Mouse (Mus musculus): ENCODE measurements at regions not wholly inside any gene's neighbourhood (a gene's known extent, or its start where the extent isn't known, plus 50 kb on each side); places are given as distances from the start of the nearest gene placed in this dataset.
"Not testable (repeated sequence)": the region's sequence is repeated elsewhere in the genome, so short reads cannot be mapped to it uniquely, and the experiment has no call there.

- not testable (repeated sequence) for H3K9me3 ChIP-seq (replicated peaks); H3K27ac ChIP-seq; H3K4me2 ChIP-seq; H3K27me3 ChIP-seq; H3K4me3 ChIP-seq; H3K9ac ChIP-seq; H3K4me1 ChIP-seq; ATAC-seq; H3K36me3 ChIP-seq (ENCODE audit: poor library complexity, severe bottlenecking)
- 91% methylated on average over 2 of the region's 2 CpGs for WGBS
Measured at GRCm38 (mm10) chr1:23316288-23316687, 81.3 kb downstream of the Ogfrl1 start.

- not testable (repeated sequence) for ATAC-seq; H3K4me1 ChIP-seq; H3K4me3 ChIP-seq; H3K36me3 ChIP-seq (ENCODE audit: poor library complexity, severe bottlenecking); H3K9me3 ChIP-seq (replicated peaks); H3K27ac ChIP-seq; H3K27me3 ChIP-seq; H3K9ac ChIP-seq; H3K4me2 ChIP-seq
- WGBS = 85% methylated on average over 2 of the region's 2 CpGs
Measured at GRCm38 (mm10) chr1:23314863-23315262, 82.7 kb downstream of the Ogfrl1 start.

GRCm38 (mm10) chr1:23292718-23293117 lies 104.9 kb downstream of the Ogfrl1 start:
- H3K9ac ChIP-seq = no peak overlapping the region
- H3K9me3 ChIP-seq (replicated peaks) = no peaks in the 10 kb centered on the region
- ATAC-seq = no peak
- no peaks in the 10 kb centered on the region for H3K36me3 ChIP-seq (ENCODE audit: poor library complexity, severe bottlenecking)
- no peaks in the 10 kb centered on the region for H3K4me1 ChIP-seq
- 92% methylated on average over 1 of the region's 1 CpGs for WGBS
- H3K27me3 ChIP-seq = no peaks in the 10 kb centered on the region
- no peak overlapping the region for H3K4me2 ChIP-seq
- H3K27ac ChIP-seq = no peak overlapping the region
- H3K4me3 ChIP-seq = no peak overlapping the region

- no peak overlapping the region for H3K27ac ChIP-seq
- no peaks in the 10 kb centered on the region for H3K36me3 ChIP-seq (ENCODE audit: poor library complexity, severe bottlenecking)
- no peak overlapping the region for H3K4me3 ChIP-seq
- no peaks in the 10 kb centered on the region for H3K9me3 ChIP-seq (replicated peaks)
- H3K4me2 ChIP-seq = no peak overlapping the region
- peak; percentile 82 for ATAC-seq
- no peaks in the 10 kb centered on the region for H3K27me3 ChIP-seq
- no peak overlapping the region for H3K9ac ChIP-seq
- 21% methylated on average over 4 of the region's 4 CpGs for WGBS
- H3K4me1 ChIP-seq = no peaks in the 10 kb centered on the region
Measured at GRCm38 (mm10) chr1:23286741-23287140, 110.8 kb downstream of the Ogfrl1 start.

GRCm38 (mm10) chr1:23282870-23283219 lies 114.7 kb downstream of the Ogfrl1 start:
- Histone ChIP-seq H3K27ac (no peak overlapping the region), H3K4me1 (no peaks in the 10 kb centered on the region), H3K9me3 (replicated peaks) (no peaks in the 10 kb centered on the region), H3K4me2 (no peak overlapping the region), H3K36me3 (ENCODE audit: poor library complexity, severe bottlenecking) (no peaks in the 10 kb centered on the region), H3K9ac (no peak overlapping the region), H3K27me3 (no peaks in the 10 kb centered on the region), H3K4me3 (no peak overlapping the region)
- 92% methylated on average over 4 of the region's 4 CpGs for WGBS
- ATAC-seq = no peak

GRCm38 (mm10) chr1:23282215-23282869 lies 115.2 kb downstream of the Ogfrl1 start:
- Histone ChIP-seq H3K9ac (no peak overlapping the region), H3K36me3 (ENCODE audit: poor library complexity, severe bottlenecking) (no peaks in the 10 kb centered on the region), H3K9me3 (replicated peaks) (no peaks in the 10 kb centered on the region), H3K27me3 (no peaks in the 10 kb centered on the region), H3K4me2 (no peak overlapping the region), H3K27ac (no peak overlapping the region), H3K4me1 (0 out of 2 replicates have a peak, but pooled peaks cover 1% of the 10 kb centered on the region), H3K4me3 (no peak overlapping the region)
- WGBS = 97% methylated on average over 2 of the region's 2 CpGs
- ATAC-seq = no peak

GRCm38 (mm10) chr1:23279827-23280226 lies 117.7 kb downstream of the Ogfrl1 start:
- no peak overlapping the region for H3K4me2 ChIP-seq
- H3K4me1 ChIP-seq = peaks cover 11% of the 10 kb centered on the region; the same call in 1 of the 2 replicates

GRCm38 (mm10) chr1:23272077-23272476 lies 125.5 kb downstream of the Ogfrl1 start:
- no peak for ATAC-seq
- 76% methylated on average over 6 of the region's 6 CpGs for WGBS
- Histone ChIP-seq H3K27ac (no peak overlapping the region), H3K4me2 (no peak overlapping the region), H3K9ac (no peak overlapping the region), H3K36me3 (ENCODE audit: poor library complexity, severe bottlenecking) (peaks cover 4% of the 10 kb centered on the region; the same call in 1 of the 2 replicates), H3K4me3 (no peak overlapping the region), H3K4me1 (peaks cover 11% of the 10 kb centered on the region; the same call in 1 of the 2 replicates), H3K9me3 (replicated peaks) (no peaks in the 10 kb centered on the region), H3K27me3 (no peaks in the 10 kb centered on the region)

More at GRCm38 (mm10) chr1:23279827-23280226, 117.7 kb downstream of the Ogfrl1 start:
- WGBS = 91% methylated on average over 2 of the region's 2 CpGs
- Histone ChIP-seq H3K27ac (no peak overlapping the region), H3K27me3 (no peaks in the 10 kb centered on the region), H3K4me3 (no peak overlapping the region), H3K36me3 (ENCODE audit: poor library complexity, severe bottlenecking) (no peaks in the 10 kb centered on the region), H3K9me3 (replicated peaks) (no peaks in the 10 kb centered on the region), H3K9ac (no peak overlapping the region)
- no peak for ATAC-seq

- H3K4me3 ChIP-seq = no peak overlapping the region
- H3K27me3 ChIP-seq = no peaks in the 10 kb centered on the region
- peaks cover 4% of the 10 kb centered on the region; the same call in 1 of the 2 replicates for H3K4me1 ChIP-seq
- peaks cover 4% of the 10 kb centered on the region; the same call in 1 of the 2 replicates for H3K36me3 ChIP-seq (ENCODE audit: poor library complexity, severe bottlenecking)
- no peak overlapping the region for H3K27ac ChIP-seq
- no peaks in the 10 kb centered on the region for H3K9me3 ChIP-seq (replicated peaks)
- ATAC-seq = no peak
- H3K4me2 ChIP-seq = no peak overlapping the region
- H3K9ac ChIP-seq = no peak overlapping the region
- WGBS = 43% methylated on average over 6 of the region's 6 CpGs
Measured at GRCm38 (mm10) chr1:23270910-23271822, 126.4 kb downstream of the Ogfrl1 start.

- Histone ChIP-seq H3K9me3 (replicated peaks) (no peaks in the 10 kb centered on the region), H3K27me3 (no peaks in the 10 kb centered on the region), H3K9ac (no peak overlapping the region), H3K27ac (no peak overlapping the region), H3K4me3 (no peak overlapping the region), H3K36me3 (ENCODE audit: poor library complexity, severe bottlenecking) (peaks cover 4% of the 10 kb centered on the region; the same call in 1 of the 2 replicates), H3K4me2 (no peak overlapping the region), H3K4me1 (peaks cover 12% of the 10 kb centered on the region)
- no peak for ATAC-seq
Measured at GRCm38 (mm10) chr1:23268062-23268461, 129.5 kb downstream of the Ogfrl1 start.

GRCm38 (mm10) chr1:23265556-23266232 lies 131.9 kb downstream of the Ogfrl1 start:
- no peak overlapping the region for H3K4me3 ChIP-seq
- H3K27me3 ChIP-seq = no peaks in the 10 kb centered on the region
- no peak for ATAC-seq
- no peak overlapping the region for H3K9ac ChIP-seq
- H3K9me3 ChIP-seq (replicated peaks) = no peaks in the 10 kb centered on the region
- peaks cover 8% of the 10 kb centered on the region for H3K4me1 ChIP-seq
- H3K4me2 ChIP-seq = no peak overlapping the region
- no peak overlapping the region for H3K27ac ChIP-seq
- H3K36me3 ChIP-seq (ENCODE audit: poor library complexity, severe bottlenecking) = 0 out of 2 replicates have a peak, but pooled peaks cover 4% of the 10 kb centered on the region
- 69% methylated on average over 3 of the region's 3 CpGs for WGBS

- ATAC-seq = no peak
- H3K4me3 ChIP-seq = no peak overlapping the region
- WGBS = 62% methylated on average over 3 of the region's 3 CpGs
- no peak overlapping the region for H3K4me2 ChIP-seq
- no peak overlapping the region for H3K27ac ChIP-seq
- peaks cover 18% of the 10 kb centered on the region for H3K4me1 ChIP-seq
- no peaks in the 10 kb centered on the region for H3K27me3 ChIP-seq
- no peak overlapping the region for H3K9ac ChIP-seq
- H3K36me3 ChIP-seq (ENCODE audit: poor library complexity, severe bottlenecking) = no peaks in the 10 kb centered on the region
- H3K9me3 ChIP-seq (replicated peaks) = no peaks in the 10 kb centered on the region
Measured at GRCm38 (mm10) chr1:23264251-23264650, 133.3 kb downstream of the Ogfrl1 start.
